Mouse (Mus musculus): ENCODE data around the gene Gstt3. TPM values are rescaled to one million over a fixed set of nuclear protein-coding genes. Genes with fewer than 3 reads are reported as not detected.
"Not testable (repeated sequence)": the region's sequence is repeated elsewhere in the genome, so short reads cannot be mapped to it uniquely, and the experiment has no call there.

Gstt3 gene
- polyA plus RNA-seq, 1 experiment = 97.4 TPM

DNA sequence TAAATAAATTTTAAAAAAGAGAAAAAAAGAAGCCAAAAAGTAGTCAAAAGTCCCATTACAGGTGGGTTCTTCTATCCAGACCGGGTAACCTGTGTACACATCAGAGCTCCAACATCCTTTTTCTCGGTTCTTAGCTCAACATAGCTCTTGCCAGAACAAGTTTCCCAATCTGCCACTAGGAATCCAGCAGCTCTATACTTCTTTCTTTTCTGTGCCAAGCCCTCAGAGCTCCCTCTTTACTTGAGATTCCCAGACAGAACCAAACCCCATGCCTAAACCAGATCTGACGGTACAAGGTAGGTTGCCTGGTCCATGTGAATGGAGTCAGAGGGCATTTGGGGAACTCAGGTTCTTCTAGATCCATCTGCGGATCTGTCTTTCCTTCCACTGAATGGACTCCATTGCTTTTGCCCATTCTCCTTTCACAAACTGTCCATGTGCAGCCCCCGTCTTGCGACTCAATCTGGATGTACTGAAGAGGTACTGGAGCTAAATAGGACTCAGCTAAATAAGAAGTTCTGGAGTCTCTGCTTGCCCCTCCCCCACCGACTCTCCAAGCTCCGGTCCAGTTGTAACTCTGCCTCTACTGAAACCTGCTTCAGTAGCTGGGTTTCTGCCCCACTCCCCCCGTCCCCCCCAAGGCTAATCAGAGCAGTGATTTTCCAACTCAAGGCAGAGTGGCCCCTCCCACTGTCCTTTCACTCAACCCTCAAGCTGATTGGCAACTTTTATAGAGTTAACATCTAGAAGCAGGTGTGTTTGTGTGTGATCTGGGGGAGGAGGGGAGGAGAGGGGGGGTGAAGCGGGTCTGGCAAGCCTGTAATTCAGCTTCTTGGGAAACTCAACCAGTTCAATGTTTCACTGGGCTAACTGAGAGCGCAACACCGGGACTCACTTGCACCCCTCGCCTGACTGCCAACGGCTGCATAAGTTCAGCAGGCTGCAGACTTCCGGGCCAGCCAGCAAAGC is 1.7 kb downstream of the Gstt3 start:
- H3K4me1 ChIP-seq (ENCODE audit: control insufficient read depth, insufficient read depth, low read length) = no peaks in the 10 kb centered on the region; the same call in 1 of the 2 replicates
- 32% methylated on average over 15 of the region's 15 CpGs for WGBS
- H3K27ac ChIP-seq (ENCODE audit: insufficient read depth, low read depth, low read length) = peak overlapping the region; percentile 92
- H3K4me3 ChIP-seq (ENCODE audit: insufficient read depth, low read depth, low read length) = peak overlapping the region; percentile 71
- no peaks in the 10 kb centered on the region for H3K27me3 ChIP-seq (replicated peaks; ENCODE audit: control insufficient read depth, insufficient read depth, low read length)
- peak; percentile 81 for DNase-seq
- H3K36me3 ChIP-seq (ENCODE audit: control insufficient read depth, insufficient read depth, low read length) = no peaks in the 10 kb centered on the region
- TF ChIP-seq CTCF (conservative IDR thresholded peaks at IDR 0.05; ENCODE audit: insufficient read depth, insufficient read length, low read depth, low read length) (no peak), POLR2A (IDR thresholded peaks at IDR 0.05; ENCODE audit: low read depth, low read length) (no peak)

DNA sequence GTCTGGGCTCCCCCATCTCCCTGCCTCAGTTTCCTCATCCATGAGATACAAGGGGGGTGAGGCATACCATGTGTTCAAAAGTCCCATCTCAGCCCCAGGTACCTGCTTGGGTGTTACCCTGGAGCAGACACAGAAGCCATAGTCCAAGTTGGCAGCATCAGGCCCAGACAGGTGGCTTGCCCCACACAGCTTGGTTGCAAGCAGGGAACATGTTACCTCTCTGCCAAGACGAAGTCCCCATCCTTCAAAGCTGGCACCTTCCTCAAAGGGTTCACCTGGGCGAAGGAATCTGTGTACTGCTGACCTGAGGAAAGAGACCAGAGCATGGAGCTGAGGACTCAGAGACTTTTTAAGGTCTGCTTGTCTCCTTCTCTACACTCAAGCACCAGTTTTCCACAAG is 3.3 kb downstream of the Gstt3 start:
- Histone ChIP-seq H3K27me3 (replicated peaks; ENCODE audit: control insufficient read depth, insufficient read depth, low read length) (no peaks in the 10 kb centered on the region), H3K4me3 (ENCODE audit: insufficient read depth, low read depth, low read length) (no peak overlapping the region), H3K4me1 (ENCODE audit: control insufficient read depth, insufficient read depth, low read length) (no peaks in the 10 kb centered on the region; the same call in 1 of the 2 replicates), H3K27ac (ENCODE audit: insufficient read depth, low read depth, low read length) (no peak overlapping the region), H3K36me3 (ENCODE audit: control insufficient read depth, insufficient read depth, low read length) (no peaks in the 10 kb centered on the region)
- no peak for TF ChIP-seq CTCF (conservative IDR thresholded peaks at IDR 0.05; ENCODE audit: insufficient read depth, insufficient read length, low read depth, low read length)
- no peak for TF ChIP-seq POLR2A (IDR thresholded peaks at IDR 0.05; ENCODE audit: low read depth, low read length)
- DNase-seq = no peak
- WGBS = 89% methylated on average over 2 of the region's 2 CpGs

DNA sequence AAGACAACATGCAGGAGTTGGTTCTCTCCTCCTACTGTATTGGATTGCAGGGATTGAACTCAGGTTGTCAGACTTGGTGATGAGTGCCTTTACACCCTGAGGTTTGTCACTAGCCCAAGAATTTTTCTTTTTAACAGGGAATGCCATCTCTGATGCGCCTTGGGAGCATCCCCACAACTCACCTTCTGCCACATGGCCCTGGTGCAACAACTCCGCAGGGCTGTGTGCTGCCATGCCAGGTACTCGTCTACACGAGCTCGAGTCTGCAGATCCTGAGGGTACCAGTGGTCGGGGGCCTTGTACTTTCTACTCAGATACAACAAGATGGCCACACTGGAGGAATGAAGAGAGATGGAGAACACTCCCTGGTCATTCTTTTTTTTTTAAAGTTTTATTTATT is 4.7 kb downstream of the Gstt3 start:
- Histone ChIP-seq H3K4me1 (ENCODE audit: control insufficient read depth, insufficient read depth, low read length) (peaks cover 3% of the 10 kb centered on the region; the same call in 1 of the 2 replicates), H3K36me3 (ENCODE audit: control insufficient read depth, insufficient read depth, low read length) (no peaks in the 10 kb centered on the region), H3K27ac (ENCODE audit: insufficient read depth, low read depth, low read length) (no peak overlapping the region), H3K27me3 (replicated peaks; ENCODE audit: control insufficient read depth, insufficient read depth, low read length) (no peaks in the 10 kb centered on the region), H3K4me3 (ENCODE audit: insufficient read depth, low read depth, low read length) (no peak overlapping the region)
- DNase-seq = no peak
- 91% methylated on average over 6 of the region's 6 CpGs for WGBS
- TF ChIP-seq CTCF (conservative IDR thresholded peaks at IDR 0.05; ENCODE audit: insufficient read depth, insufficient read length, low read depth, low read length) (no peak), POLR2A (IDR thresholded peaks at IDR 0.05; ENCODE audit: low read depth, low read length) (no peak)

DNA sequence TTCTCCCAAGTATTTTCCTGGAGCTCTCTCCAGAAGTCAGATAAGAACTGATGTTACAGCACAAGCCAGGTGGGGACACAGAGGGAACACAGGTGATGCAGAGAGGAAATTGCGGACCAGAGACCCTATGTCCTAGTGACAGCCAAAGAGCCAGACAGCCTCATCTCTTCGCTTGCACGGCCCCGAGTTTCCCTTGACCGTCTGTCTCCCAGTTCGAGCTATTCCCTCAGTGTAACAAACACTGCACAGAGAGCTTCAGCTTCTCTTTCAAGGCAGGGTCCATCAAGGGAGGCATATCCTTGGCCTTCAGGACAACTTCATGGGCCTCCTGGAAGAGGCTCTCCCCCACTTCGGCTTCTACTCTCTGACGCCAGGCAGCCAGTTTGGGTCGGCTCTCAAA is 6.6 kb downstream of the Gstt3 start:
- Histone ChIP-seq H3K36me3 (ENCODE audit: control insufficient read depth, insufficient read depth, low read length) (no peaks in the 10 kb centered on the region), H3K27me3 (replicated peaks; ENCODE audit: control insufficient read depth, insufficient read depth, low read length) (no peaks in the 10 kb centered on the region), H3K4me1 (ENCODE audit: control insufficient read depth, insufficient read depth, low read length) (peaks cover 3% of the 10 kb centered on the region; the same call in 1 of the 2 replicates), H3K27ac (ENCODE audit: insufficient read depth, low read depth, low read length) (no peak overlapping the region), H3K4me3 (ENCODE audit: insufficient read depth, low read depth, low read length) (no peak overlapping the region)
- TF ChIP-seq POLR2A (IDR thresholded peaks at IDR 0.05; ENCODE audit: low read depth, low read length) (no peak), CTCF (conservative IDR thresholded peaks at IDR 0.05; ENCODE audit: insufficient read depth, insufficient read length, low read depth, low read length) (no peak)
- WGBS = 89% methylated on average over 9 of the region's 9 CpGs
- no peak for DNase-seq

DNA sequence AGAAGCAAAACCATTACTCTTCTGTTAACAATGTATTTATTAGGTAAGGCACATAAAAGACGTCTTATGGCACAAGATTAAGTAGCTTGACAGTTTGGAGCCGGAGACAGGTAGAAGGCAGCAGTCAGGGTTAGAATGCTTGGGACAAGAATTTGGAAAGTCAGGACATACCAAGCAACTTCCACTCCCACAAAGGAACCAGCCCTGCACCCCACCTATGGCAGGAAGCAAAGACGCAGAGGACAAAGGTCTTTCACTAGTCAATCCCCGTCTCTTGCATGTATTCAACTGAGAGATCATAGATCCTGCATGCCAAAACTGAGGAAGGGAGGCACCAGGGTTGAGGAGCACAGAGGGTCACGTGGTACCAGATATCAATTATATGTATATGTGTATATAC is 7.1 kb downstream of the Gstt3 start:
- H3K4me1 ChIP-seq (ENCODE audit: control insufficient read depth, insufficient read depth, low read length) = peaks cover 3% of the 10 kb centered on the region; the same call in 1 of the 2 replicates
- DNase-seq = no peak
- no peak overlapping the region for H3K4me3 ChIP-seq (ENCODE audit: insufficient read depth, low read depth, low read length)
- no peak for TF ChIP-seq CTCF (conservative IDR thresholded peaks at IDR 0.05; ENCODE audit: insufficient read depth, insufficient read length, low read depth, low read length)
- TF ChIP-seq POLR2A (IDR thresholded peaks at IDR 0.05; ENCODE audit: low read depth, low read length) = no peak
- H3K27ac ChIP-seq (ENCODE audit: insufficient read depth, low read depth, low read length) = no peak overlapping the region
- H3K36me3 ChIP-seq (ENCODE audit: control insufficient read depth, insufficient read depth, low read length) = no peaks in the 10 kb centered on the region
- 89% methylated on average over 5 of the region's 5 CpGs for WGBS
- H3K27me3 ChIP-seq (replicated peaks; ENCODE audit: control insufficient read depth, insufficient read depth, low read length) = no peaks in the 10 kb centered on the region

DNA sequence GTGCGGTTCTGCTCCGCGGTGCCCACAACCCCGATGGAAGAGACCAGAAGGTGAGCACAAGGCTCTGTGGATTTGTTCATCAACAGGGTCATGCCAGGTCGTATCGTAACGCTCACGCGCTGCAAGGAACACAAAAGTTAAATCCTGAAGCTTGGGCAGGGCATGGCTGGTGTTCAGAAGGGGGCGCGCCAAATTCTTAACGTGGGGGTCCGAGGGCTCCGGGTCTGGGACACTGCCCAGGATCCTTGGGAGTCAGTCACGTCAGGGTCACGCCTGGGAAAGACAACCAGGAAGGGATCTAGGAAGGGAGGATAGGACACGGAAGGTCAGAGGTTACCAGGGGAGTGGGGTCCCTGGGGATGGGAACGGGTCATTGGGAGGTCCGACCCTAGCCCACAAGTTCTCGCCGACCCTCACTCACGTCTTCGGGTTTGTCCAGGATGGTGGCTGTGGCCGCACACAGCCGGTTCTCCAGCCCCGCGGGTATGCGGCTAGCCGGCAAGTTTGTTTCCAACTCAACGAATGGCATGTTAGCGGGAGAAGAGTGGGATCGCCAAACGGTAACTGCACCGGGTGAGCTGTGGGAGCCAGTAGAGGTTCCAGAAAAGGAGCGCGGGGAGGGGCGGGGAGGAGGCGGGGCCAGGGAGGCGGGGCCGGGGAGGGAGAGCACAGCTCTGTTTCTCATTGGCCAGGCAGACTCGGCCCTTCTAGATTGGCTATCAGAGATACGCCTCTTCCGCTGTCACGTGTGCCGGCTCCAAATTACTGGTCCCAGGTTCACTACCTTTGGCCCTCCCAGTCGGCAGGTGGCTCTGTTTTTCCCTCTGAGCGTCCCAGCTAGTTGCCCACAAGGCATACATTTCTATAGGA is 8.2 kb downstream of the Gstt3 start, which contains the start of gene Ddt:
Gene Ddt (minus strand): TSS at position 620 of the 870 bp plus-strand sequence.
- H3K4me1 ChIP-seq (ENCODE audit: control insufficient read depth, insufficient read depth, low read length) = peaks cover 3% of the 10 kb centered on the region; the same call in 1 of the 2 replicates
- H3K27ac ChIP-seq (ENCODE audit: insufficient read depth, low read depth, low read length) = peak within 1 kb of the TSS; percentile 89
- no peaks in the 10 kb centered on the region for H3K27me3 ChIP-seq (replicated peaks; ENCODE audit: control insufficient read depth, insufficient read depth, low read length)
- peak within 1 kb of the TSS; percentile 92 for H3K4me3 ChIP-seq (ENCODE audit: insufficient read depth, low read depth, low read length)
- peak; percentile 96 for DNase-seq
- WGBS = 1% methylated on average over 45 of the region's 47 CpGs
- TF ChIP-seq CTCF (conservative IDR thresholded peaks at IDR 0.05; ENCODE audit: insufficient read depth, insufficient read length, low read depth, low read length) (peak; percentile 54), POLR2A (IDR thresholded peaks at IDR 0.05; ENCODE audit: low read depth, low read length) (peak; percentile 90)
- H3K36me3 ChIP-seq (ENCODE audit: control insufficient read depth, insufficient read depth, low read length) = no peaks in the 10 kb centered on the region

DNA sequence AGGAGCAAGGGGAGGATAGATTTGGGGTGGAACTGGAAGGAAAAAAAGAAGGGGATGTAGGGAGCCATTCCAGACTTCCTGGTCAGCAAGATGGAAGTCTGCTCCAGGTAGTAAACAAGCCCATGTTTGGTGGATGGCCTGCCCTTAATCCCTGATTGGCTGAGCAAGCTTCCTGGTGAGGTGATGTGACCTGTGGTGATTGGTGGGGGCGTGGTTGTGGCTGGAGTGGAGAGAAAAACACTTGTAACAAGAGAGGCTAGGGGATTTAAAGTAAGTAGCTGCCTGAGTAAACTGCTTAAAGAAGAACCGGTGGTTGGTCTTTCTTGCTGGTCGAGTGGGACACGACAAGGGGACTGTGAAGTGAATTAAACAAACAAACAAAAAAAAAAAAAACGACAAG is 13.5 kb downstream of the Gstt3 start:
- H3K4me1 ChIP-seq (ENCODE audit: control insufficient read depth, insufficient read depth, low read length); H3K27me3 ChIP-seq (replicated peaks; ENCODE audit: control insufficient read depth, insufficient read depth, low read length); H3K36me3 ChIP-seq (ENCODE audit: control insufficient read depth, insufficient read depth, low read length); H3K27ac ChIP-seq (ENCODE audit: insufficient read depth, low read depth, low read length); DNase-seq; H3K4me3 ChIP-seq (ENCODE audit: insufficient read depth, low read depth, low read length): not testable (repeated sequence)
- WGBS = 45% methylated on average over 5 of the region's 5 CpGs
